Mouse (Mus musculus) R1 (cell line): Measurements from ENCODE around the gene Cdnf.

ENCODE experiments used
- DNase-seq: peaks from one replicate; pipeline ENCODE4 v3.0.0-alpha.2; 2018; ENCODE audit warnings: low read depth, low spot score

Gene Cdnf

DNA sequence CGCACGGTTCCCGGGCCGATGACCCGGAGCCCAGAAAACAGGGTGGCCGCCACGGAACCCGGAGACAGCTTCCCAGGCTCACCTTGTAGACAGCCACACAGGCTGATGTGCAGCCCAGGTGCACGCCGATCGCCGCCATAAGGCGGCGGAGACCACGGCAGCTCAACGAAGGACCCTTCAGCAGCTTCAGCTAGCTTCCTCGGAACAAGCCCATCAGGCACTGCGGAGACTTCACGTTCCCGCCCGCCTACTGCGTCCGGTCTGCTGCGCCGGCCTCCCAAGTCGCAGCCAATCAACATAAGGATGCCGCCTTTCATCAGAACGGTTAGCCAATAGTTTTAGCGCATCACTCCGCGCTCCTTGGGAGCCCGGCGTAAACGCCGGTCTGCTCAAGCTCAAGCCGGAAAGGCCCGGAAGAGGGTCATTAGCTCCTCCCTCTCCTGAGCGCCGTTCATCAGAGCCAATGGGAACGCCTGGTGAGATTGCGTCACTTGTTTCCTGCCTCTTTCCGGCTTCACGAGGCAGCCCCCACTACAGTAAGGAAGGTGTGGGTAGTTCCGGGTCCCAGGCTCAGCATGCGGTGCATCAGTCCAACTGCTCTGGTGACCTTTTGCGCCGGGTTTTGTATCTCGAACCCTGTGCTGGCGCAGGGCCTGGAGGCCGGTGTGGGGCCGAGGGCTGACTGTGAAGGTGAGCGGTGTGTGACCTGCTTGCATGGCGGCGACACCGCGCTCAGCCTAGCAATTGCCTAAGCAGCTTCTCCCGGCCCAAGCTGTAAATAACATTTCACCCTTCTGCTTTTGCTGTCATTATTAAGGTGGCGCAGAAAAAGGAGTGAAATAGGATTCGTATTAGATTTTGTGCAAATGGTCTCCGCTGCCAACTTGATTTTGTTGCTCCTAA lies at the start of gene Cdnf, which contains the start of the genes Gm45902 and Hspa14:
Gene Cdnf (plus strand): TSS at position 479 of the 903 bp plus-strand sequence.
Gene Gm45902 (minus strand): TSS at position 239 of the 903 bp plus-strand sequence.
Gene Hspa14 (minus strand): TSS at position 263 of the 903 bp plus-strand sequence.
- DNase-seq = peak; percentile 99

- DNase-seq = no peak
Observed at GRCm38 (mm10) chr2:3473891-3474290, 38.9 kb upstream of the Cdnf start.

- peak; percentile 87 for DNase-seq
Observed at GRCm38 (mm10) chr2:3474361-3474805, 38.4 kb upstream of the Cdnf start.

GRCm38 (mm10) chr2:3474861-3475283 lies 38.0 kb upstream of the Cdnf start, which contains the start of gene Suv39h2:
Suv39h2 (minus strand) TSS chr2:3475031.
- DNase-seq = peak; percentile 93

- DNase-seq = no peak
Observed at GRCm38 (mm10) chr2:3475746-3476251, 37.0 kb upstream of the Cdnf start.

GRCm38 (mm10) chr2:3480239-3480638 lies 32.6 kb upstream of the Cdnf start:
- no peak for DNase-seq

GRCm38 (mm10) chr2:3489816-3490215 lies 23.0 kb upstream of the Cdnf start:
- DNase-seq = no peak

- no peak for DNase-seq
Observed at GRCm38 (mm10) chr2:3493833-3494409, 18.9 kb upstream of the Cdnf start.

DNA sequence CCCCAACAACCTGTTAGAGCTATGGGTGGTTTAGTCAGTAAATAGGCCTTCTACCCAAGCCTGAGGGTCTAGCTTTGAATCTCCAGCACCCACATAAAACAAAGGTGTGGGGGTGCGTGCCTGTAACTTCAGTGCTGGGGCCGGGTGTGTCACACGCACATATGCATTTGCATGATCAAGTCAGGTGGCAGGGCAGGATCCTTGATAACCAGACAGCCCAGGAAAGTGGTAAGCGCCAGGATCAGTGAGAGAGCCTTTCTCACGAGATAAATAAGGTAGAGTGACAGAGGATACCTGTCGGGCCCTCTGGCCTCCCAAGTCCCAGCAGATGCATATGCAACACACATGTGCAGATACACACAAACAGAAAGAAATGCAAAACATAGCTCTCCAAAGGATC lies 13.3 kb upstream of the Cdnf start:
- DNase-seq = no peak

DNA sequence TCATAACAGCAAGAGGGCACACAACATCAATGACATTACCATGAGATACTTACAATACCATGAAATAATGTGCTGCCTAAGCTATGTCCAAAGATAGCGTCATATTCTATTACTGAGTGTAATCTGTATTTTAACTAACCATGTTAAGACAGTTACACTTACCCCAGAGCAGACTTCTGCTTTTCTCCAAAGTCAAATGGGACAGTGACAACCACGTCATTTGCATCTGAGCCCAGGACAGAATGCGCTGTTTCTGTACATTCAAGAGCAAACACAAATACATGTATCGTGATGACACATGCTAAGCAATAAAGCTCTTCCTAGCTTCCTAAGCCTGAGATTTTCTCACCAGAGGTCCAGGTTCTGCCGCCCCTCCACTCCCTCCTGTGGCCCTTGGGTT lies 11.9 kb upstream of the Cdnf start:
- no peak for DNase-seq

DNA sequence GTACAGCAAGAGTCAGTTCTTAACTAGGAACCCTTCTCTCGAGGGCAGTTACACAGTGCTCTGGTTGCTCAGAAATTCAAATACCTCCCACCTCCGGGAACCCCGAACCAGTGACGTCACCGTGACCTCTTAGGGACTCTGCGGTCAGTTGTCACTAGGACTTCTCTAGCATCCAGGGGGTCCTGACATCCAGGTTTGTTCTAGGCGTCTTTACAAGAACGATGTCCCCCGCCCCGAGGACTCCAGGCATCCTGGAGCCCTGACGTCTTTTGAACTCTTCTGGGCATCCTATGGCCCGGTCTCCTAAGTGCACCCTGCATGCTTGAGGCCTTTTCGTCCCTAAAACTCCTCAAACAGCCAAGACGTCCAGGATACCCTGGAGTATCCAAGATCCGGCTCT lies 754 bp upstream of the Cdnf start:
- peak; percentile 53 for DNase-seq

GRCm38 (mm10) chr2:3522558-3522957 lies 9.7 kb downstream of the Cdnf start:
- no peak for DNase-seq

GRCm38 (mm10) chr2:3526288-3526687 lies 13.5 kb downstream of the Cdnf start:
- no peak for DNase-seq

- DNase-seq = no peak
Observed at GRCm38 (mm10) chr2:3541307-3542079, 28.7 kb downstream of the Cdnf start.

- no peak for DNase-seq
Observed at GRCm38 (mm10) chr2:3546055-3546454, 33.2 kb downstream of the Cdnf start.

DNA sequence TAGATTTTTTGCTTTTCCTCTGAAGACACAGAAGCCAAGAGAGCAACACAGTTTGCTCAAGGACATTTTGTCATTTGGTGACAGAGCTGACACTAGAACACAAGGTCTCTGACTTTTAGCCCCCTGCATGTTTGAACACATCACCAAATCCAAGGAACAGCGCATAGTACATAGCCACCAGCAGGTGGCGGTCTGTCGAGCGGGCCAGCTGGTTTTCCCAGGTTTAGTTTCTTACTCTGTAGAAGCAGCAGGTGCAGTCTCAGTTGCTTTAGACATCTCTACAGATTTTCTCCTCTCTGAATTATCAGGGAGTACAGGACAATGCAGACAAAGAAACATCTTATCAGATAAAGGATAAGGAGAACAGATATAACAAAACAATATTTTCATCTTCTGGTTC lies 33.8 kb downstream of the Cdnf start:
- DNase-seq = peak; percentile 63

- no peak for DNase-seq
Observed at GRCm38 (mm10) chr2:3570186-3570585, 57.4 kb downstream of the Cdnf start, which contains the start of gene Fam107b. Fam107b (plus strand) TSS chr2:3570488.

- DNase-seq = no peak
Observed at GRCm38 (mm10) chr2:3570606-3571005, 57.8 kb downstream of the Cdnf start.

GRCm38 (mm10) chr2:3573883-3574282 lies 61.1 kb downstream of the Cdnf start:
- DNase-seq = no peak

DNA sequence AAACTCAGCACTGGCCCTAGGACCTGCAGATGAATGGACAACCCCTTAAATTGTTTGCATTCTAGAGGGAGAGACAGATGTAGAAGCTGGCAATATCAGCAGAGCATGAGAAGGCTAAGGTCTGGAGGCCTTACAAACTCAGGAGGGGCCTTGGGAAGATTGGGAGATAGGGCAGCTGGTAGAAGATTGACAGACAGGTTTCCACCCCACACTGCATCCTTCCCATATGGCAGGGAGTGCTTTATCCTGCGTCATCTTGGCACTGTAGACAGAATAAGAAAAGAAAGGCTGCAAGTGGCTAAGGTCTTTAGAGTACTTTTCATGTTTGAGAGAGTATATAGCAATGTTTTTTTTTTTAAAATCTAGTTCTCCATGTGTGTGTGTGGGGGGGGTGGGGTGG lies 62.3 kb downstream of the Cdnf start:
- DNase-seq = no peak
